Mouse (Mus musculus): ENCODE results near the gene Tenm2. TPM values are rescaled to one million over a fixed set of nuclear protein-coding genes. Genes with fewer than 3 reads are reported as not detected.

The Tenm2 gene
- polyA plus RNA-seq, 1 experiment from 2014 or later: 6.7 TPM

DNA sequence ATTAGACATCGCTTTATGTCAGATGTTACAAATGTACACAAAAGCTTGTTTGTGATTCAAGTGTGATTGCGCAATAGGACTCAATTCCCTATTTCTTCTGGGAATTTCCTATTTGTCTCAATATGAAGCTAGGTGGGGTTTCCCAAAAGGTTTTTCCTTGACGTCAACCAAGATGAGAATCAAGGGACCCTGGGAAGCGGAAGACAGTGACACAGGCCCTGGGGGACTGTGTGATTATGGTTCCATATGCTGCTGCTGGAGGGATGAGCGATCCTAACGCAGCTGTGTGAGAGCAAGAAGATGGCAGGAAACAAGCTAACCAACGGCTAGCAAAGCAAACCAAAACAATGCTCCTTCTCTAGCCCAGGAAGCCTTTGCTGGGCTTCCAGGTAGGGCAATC lies 820.5 kb downstream of the Tenm2 start:
- H3K4me1 ChIP-seq (ENCODE audit: control insufficient read depth, insufficient read depth, low read length): no peaks in the 10 kb centered on the region
- no peaks in the 10 kb centered on the region for H3K27me3 ChIP-seq (ENCODE audit: control insufficient read depth, insufficient read depth, low read length)
- no peak overlapping the region for H3K4me3 ChIP-seq (ENCODE audit: low read depth, low read length)
- no peak overlapping the region for H3K27ac ChIP-seq (ENCODE audit: low read depth, low read length)
- no peaks in the 10 kb centered on the region for H3K9me3 ChIP-seq (ENCODE audit: control insufficient read depth, low read length)
- H3K36me3 ChIP-seq (ENCODE audit: control insufficient read depth, insufficient read depth, low read length): no peaks in the 10 kb centered on the region; the same call in 1 of the 2 replicates
- 84% methylated on average over 7 of the region's 7 CpGs for WGBS
- H3K4me2 ChIP-seq: no peak overlapping the region
- no peak for DNase-seq (ENCODE audit: low spot score, missing footprints)
- ATAC-seq (ENCODE audit: low FRiP score): no peak
- H3K9ac ChIP-seq (ENCODE audit: low read length): no peak overlapping the region

DNA sequence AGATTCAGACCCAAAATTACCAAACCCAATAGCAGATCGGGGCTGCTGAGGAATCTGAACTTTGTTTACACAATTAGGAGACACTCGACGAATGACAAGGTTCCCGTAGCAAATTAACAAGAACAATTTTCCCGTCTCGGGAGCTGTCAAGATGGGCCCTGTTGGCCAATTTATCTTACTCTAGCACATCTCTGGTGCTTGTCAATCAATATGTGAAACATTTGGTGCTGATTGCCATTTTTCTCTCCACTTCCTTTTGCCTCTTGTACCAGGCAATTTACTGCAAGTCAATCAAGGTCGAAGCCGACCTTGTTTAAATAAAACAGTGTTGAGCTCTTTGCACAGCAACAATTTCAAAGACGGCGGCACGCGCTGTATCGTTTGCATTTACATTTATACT lies 824.9 kb downstream of the Tenm2 start:
- no peaks in the 10 kb centered on the region for H3K4me1 ChIP-seq (ENCODE audit: control insufficient read depth, insufficient read depth, low read length)
- no peak for DNase-seq (ENCODE audit: low spot score, missing footprints)

GRCm38 (mm10) chr11:36395803-36396710 lies 839.7 kb downstream of the Tenm2 start:
- Histone ChIP-seq H3K4me1 (ENCODE audit: control insufficient read depth, insufficient read depth, low read length) (peaks cover 8% of the 10 kb centered on the region), H3K27me3 (ENCODE audit: control insufficient read depth, insufficient read depth, low read length) (no peaks in the 10 kb centered on the region), H3K4me2 (no peak overlapping the region), H3K36me3 (ENCODE audit: control insufficient read depth, insufficient read depth, low read length) (no peaks in the 10 kb centered on the region), H3K27ac (ENCODE audit: low read depth, low read length) (no peak overlapping the region), H3K9me3 (ENCODE audit: control insufficient read depth, low read length) (no peaks in the 10 kb centered on the region), H3K9ac (ENCODE audit: low read length) (no peak overlapping the region), H3K4me3 (ENCODE audit: low read depth, low read length) (no peak overlapping the region)
- ATAC-seq (ENCODE audit: low FRiP score) (no peak), DNase-seq (ENCODE audit: low spot score, missing footprints) (no peak)
- WGBS: 42% methylated on average over 12 of the region's 12 CpGs

More for the DNA sequence above, 824.9 kb downstream of the Tenm2 start:
- Histone ChIP-seq H3K27me3 (ENCODE audit: control insufficient read depth, insufficient read depth, low read length) (no peaks in the 10 kb centered on the region), H3K4me2 (no peak overlapping the region), H3K9me3 (ENCODE audit: control insufficient read depth, low read length) (no peaks in the 10 kb centered on the region), H3K36me3 (ENCODE audit: control insufficient read depth, insufficient read depth, low read length) (no peaks in the 10 kb centered on the region; the same call in 1 of the 2 replicates), H3K4me3 (ENCODE audit: low read depth, low read length) (no peak overlapping the region), H3K27ac (ENCODE audit: low read depth, low read length) (no peak overlapping the region), H3K9ac (ENCODE audit: low read length) (no peak overlapping the region)
- WGBS: 82% methylated on average over 13 of the region's 13 CpGs
- ATAC-seq (ENCODE audit: low FRiP score): no peak

DNA sequence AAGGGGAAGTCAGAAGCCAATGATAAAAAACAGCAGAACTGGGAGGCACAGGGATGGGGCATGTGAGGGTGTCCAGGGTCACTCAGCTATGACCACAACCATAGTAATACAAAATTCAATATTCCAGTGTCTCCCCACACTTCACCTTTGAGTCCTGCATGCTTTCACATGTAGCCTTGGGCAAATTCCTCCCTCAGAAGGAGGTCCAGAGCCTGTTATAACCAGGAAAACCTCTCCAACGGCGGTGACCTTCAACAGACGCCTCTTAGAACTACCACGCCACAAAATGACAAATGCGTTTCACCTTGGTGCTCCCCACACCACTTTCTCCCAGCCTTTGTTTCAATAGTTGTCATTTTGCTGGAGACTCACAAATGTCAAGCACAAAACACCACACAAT lies 851.1 kb downstream of the Tenm2 start:
- H3K4me3 ChIP-seq (ENCODE audit: low read depth, low read length): no peak overlapping the region
- no peaks in the 10 kb centered on the region for H3K9me3 ChIP-seq (ENCODE audit: control insufficient read depth, low read length)
- ATAC-seq (ENCODE audit: low FRiP score): no peak
- H3K4me2 ChIP-seq: no peak overlapping the region
- no peak overlapping the region for H3K27ac ChIP-seq (ENCODE audit: low read depth, low read length)
- 93% methylated on average over 5 of the region's 5 CpGs for WGBS
- no peaks in the 10 kb centered on the region for H3K36me3 ChIP-seq (ENCODE audit: control insufficient read depth, insufficient read depth, low read length)
- H3K9ac ChIP-seq (ENCODE audit: low read length): no peak overlapping the region
- H3K27me3 ChIP-seq (ENCODE audit: control insufficient read depth, insufficient read depth, low read length): no peaks in the 10 kb centered on the region
- no peaks in the 10 kb centered on the region for H3K4me1 ChIP-seq (ENCODE audit: control insufficient read depth, insufficient read depth, low read length)
- DNase-seq (ENCODE audit: low spot score, missing footprints): no peak

DNA sequence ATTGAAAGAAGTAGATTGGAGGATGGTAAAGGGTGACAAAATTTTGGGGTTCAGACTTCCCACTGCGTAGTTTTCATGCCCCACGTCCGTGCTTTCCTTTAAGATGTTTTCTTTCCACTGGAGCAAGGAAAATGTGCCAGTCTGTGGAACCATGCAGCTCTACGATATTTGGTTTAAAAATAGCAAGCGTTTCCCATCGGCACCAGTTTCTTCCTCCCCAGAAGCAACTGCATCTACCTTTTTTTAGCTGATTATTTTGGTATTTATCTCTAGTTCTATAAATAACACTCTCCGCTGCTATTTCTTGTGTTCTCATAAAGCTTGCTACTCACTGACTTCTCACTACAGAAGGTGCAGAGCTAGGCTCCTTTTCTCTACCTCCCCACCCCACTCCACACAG lies 864.0 kb downstream of the Tenm2 start:
- 97% methylated on average over 7 of the region's 7 CpGs for WGBS
- Histone ChIP-seq H3K4me1 (ENCODE audit: control insufficient read depth, insufficient read depth, low read length) (no peaks in the 10 kb centered on the region), H3K36me3 (ENCODE audit: control insufficient read depth, insufficient read depth, low read length) (no peaks in the 10 kb centered on the region), H3K27me3 (ENCODE audit: control insufficient read depth, insufficient read depth, low read length) (no peaks in the 10 kb centered on the region), H3K27ac (ENCODE audit: low read depth, low read length) (no peak overlapping the region), H3K4me2 (no peak overlapping the region), H3K9me3 (ENCODE audit: control insufficient read depth, low read length) (no peaks in the 10 kb centered on the region), H3K4me3 (ENCODE audit: low read depth, low read length) (no peak overlapping the region), H3K9ac (ENCODE audit: low read length) (no peak overlapping the region)
- ATAC-seq (ENCODE audit: low FRiP score): no peak
- DNase-seq (ENCODE audit: low spot score, missing footprints): no peak

DNA sequence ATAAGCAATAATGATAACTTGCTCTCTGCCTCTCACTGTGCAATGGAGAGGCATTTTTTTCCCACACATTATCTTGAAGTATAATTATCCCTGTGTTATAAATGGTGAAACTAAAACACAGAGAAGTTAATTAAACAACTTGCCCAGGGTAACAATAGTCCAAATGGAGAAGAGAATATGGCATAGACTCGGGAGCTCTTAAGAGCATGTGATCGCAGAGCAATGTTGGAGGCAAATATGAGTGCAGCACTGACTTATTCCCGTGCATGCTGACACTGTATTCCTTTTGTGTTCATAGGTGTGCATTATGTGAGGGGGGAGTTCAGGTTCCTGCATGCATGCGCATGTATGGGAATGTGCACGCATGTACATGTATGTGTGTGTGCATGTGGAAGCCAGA lies 870.7 kb downstream of the Tenm2 start:
- DNase-seq (ENCODE audit: low spot score, missing footprints) (no peak), ATAC-seq (ENCODE audit: low FRiP score) (no peak)
- no peak overlapping the region for H3K4me2 ChIP-seq
- H3K4me3 ChIP-seq (ENCODE audit: low read depth, low read length): no peak overlapping the region
- H3K9ac ChIP-seq (ENCODE audit: low read length): no peak overlapping the region
- H3K27me3 ChIP-seq (ENCODE audit: control insufficient read depth, insufficient read depth, low read length): no peaks in the 10 kb centered on the region
- no peak overlapping the region for H3K27ac ChIP-seq (ENCODE audit: low read depth, low read length)
- no peaks in the 10 kb centered on the region for H3K36me3 ChIP-seq (ENCODE audit: control insufficient read depth, insufficient read depth, low read length)
- H3K4me1 ChIP-seq (ENCODE audit: control insufficient read depth, insufficient read depth, low read length): no peaks in the 10 kb centered on the region
- no peaks in the 10 kb centered on the region for H3K9me3 ChIP-seq (ENCODE audit: control insufficient read depth, low read length)
- 94% methylated on average over 5 of the region's 5 CpGs for WGBS

GRCm38 (mm10) chr11:36364441-36364840 lies 871.3 kb downstream of the Tenm2 start:
- no peak overlapping the region for H3K9ac ChIP-seq (ENCODE audit: low read length)
- ATAC-seq (ENCODE audit: low FRiP score): no peak
- H3K4me1 ChIP-seq (ENCODE audit: control insufficient read depth, insufficient read depth, low read length): no peaks in the 10 kb centered on the region
- H3K9me3 ChIP-seq (ENCODE audit: control insufficient read depth, low read length): no peaks in the 10 kb centered on the region
- no peaks in the 10 kb centered on the region for H3K36me3 ChIP-seq (ENCODE audit: control insufficient read depth, insufficient read depth, low read length)
- 81% methylated on average over 9 of the region's 9 CpGs for WGBS
- H3K4me2 ChIP-seq: no peak overlapping the region
- no peak overlapping the region for H3K27ac ChIP-seq (ENCODE audit: low read depth, low read length)
- H3K4me3 ChIP-seq (ENCODE audit: low read depth, low read length): no peak overlapping the region
- no peak for DNase-seq (ENCODE audit: low spot score, missing footprints)
- no peaks in the 10 kb centered on the region for H3K27me3 ChIP-seq (ENCODE audit: control insufficient read depth, insufficient read depth, low read length)

DNA sequence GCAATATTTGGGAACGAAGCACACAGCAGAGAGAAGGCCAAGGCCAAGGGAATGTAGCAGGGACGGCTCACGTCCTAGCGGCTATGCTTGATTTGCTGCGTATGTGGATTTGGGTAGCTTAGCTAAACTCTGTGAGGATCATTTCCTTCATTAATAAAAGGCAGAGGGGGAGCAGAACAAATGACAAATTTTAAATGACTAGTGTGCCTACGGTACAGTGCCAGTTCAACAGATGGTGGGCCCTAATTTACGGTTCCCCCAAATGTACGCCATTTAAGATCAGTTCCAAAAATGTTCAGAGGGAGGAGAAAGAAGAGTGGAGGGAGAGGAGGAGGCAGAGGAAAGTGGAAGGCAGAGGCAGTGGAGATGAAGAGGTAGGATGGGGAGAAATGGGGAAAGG lies 873.2 kb downstream of the Tenm2 start:
- Histone ChIP-seq H3K4me3 (ENCODE audit: low read depth, low read length) (no peak overlapping the region), H3K27ac (ENCODE audit: low read depth, low read length) (no peak overlapping the region), H3K36me3 (ENCODE audit: control insufficient read depth, insufficient read depth, low read length) (no peaks in the 10 kb centered on the region), H3K4me2 (no peak overlapping the region), H3K4me1 (ENCODE audit: control insufficient read depth, insufficient read depth, low read length) (no peaks in the 10 kb centered on the region), H3K9ac (ENCODE audit: low read length) (no peak overlapping the region), H3K9me3 (ENCODE audit: control insufficient read depth, low read length) (no peaks in the 10 kb centered on the region), H3K27me3 (ENCODE audit: control insufficient read depth, insufficient read depth, low read length) (no peaks in the 10 kb centered on the region)
- 93% methylated on average over 8 of the region's 8 CpGs for WGBS
- DNase-seq (ENCODE audit: low spot score, missing footprints): no peak
- ATAC-seq (ENCODE audit: low FRiP score): no peak

DNA sequence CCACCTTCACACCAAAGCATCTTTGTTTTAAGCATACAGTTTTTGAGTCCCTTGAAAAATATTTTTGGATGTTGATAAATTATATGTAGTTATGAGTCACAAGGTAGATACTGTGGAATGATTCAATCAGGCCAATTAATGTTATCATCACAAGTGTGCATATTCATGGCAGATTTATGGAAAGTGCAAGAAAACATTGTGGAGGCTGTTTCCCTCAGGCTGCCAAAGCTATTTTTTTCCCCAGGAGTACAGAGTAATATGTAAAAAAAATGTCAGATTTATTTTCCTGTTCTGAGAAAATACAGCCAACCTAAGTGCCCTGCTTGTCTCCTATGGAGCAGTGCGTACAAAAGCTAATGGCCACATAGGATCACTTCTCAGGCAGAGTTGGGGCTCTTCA lies 882.5 kb downstream of the Tenm2 start:
- no peak overlapping the region for H3K4me3 ChIP-seq (ENCODE audit: low read depth, low read length)
- no peak overlapping the region for H3K9ac ChIP-seq (ENCODE audit: low read length)
- no peaks in the 10 kb centered on the region for H3K27me3 ChIP-seq (ENCODE audit: control insufficient read depth, insufficient read depth, low read length)
- no peaks in the 10 kb centered on the region for H3K9me3 ChIP-seq (ENCODE audit: control insufficient read depth, low read length)
- DNase-seq (ENCODE audit: low spot score, missing footprints) (no peak), ATAC-seq (ENCODE audit: low FRiP score) (no peak)
- no peaks in the 10 kb centered on the region for H3K4me1 ChIP-seq (ENCODE audit: control insufficient read depth, insufficient read depth, low read length)
- no peaks in the 10 kb centered on the region for H3K36me3 ChIP-seq (ENCODE audit: control insufficient read depth, insufficient read depth, low read length)
- H3K4me2 ChIP-seq: no peak overlapping the region
- WGBS: 100% methylated on average over 1 of the region's 1 CpGs
- no peak overlapping the region for H3K27ac ChIP-seq (ENCODE audit: low read depth, low read length)

Data from midbrain, embryonic 11.5 days (tissue).